Mouse (Mus musculus) heart, embryonic 12.5 days (tissue): ENCODE data around the gene Cyp4f13. TPM values are rescaled to one million over a fixed set of nuclear protein-coding genes. Genes with fewer than 3 reads are reported as not detected.

Experiments used
- ATAC-seq: fragments of 200-750 bp; cut with Nextera tagmentation; 2 replicates; pipeline ENCODE4 v1.8.0; 2017; ENCODE audit warnings: moderate TSS enrichment, moderate library complexity; ENCODE audit not compliant: insufficient number of reproducible peaks, low FRiP score
- H3K27ac ChIP-seq: fragments of 300-500 bp; sonication (generic); 2 replicates; pipeline ENCODE4 v1.5.1; 2016; ENCODE audit warnings: mild to moderate bottlenecking, moderate library complexity; ENCODE audit not compliant: poor library complexity, severe bottlenecking
- H3K27me3 ChIP-seq: fragments of 300-500 bp; sonication (generic); replicated peaks from 2 replicates; pipeline ENCODE4 v1.6.1; 2016; ENCODE audit warnings: mild to moderate bottlenecking, moderate library complexity
- H3K36me3 ChIP-seq: fragments of 300-500 bp; sonication (generic); 2 replicates; pipeline ENCODE4 v1.6.1; 2016; ENCODE audit warnings: mild to moderate bottlenecking, moderate library complexity
- H3K4me1 ChIP-seq: fragments of 300-500 bp; sonication (generic); replicated peaks from 2 replicates; pipeline ENCODE4 v1.6.1; 2016; ENCODE audit warnings: mild to moderate bottlenecking
- H3K4me2 ChIP-seq: fragments of 300-500 bp; sonication (generic); 2 replicates; pipeline ENCODE4 v1.6.1; 2016; ENCODE audit warnings: mild to moderate bottlenecking, moderate library complexity
- H3K4me3 ChIP-seq: fragments of 300-500 bp; sonication (generic); 2 replicates; pipeline ENCODE4 v1.5.1; 2016; ENCODE audit warnings: mild to moderate bottlenecking
- H3K9ac ChIP-seq: fragments of 300-500 bp; sonication (generic); 2 replicates; pipeline ENCODE4 v1.6.1; 2016; ENCODE audit warnings: mild to moderate bottlenecking, moderate library complexity
- H3K9me3 ChIP-seq: fragments of 300-500 bp; sonication (generic); replicated peaks from 2 replicates; pipeline ENCODE4 v1.6.1; 2016; ENCODE audit warnings: mild to moderate bottlenecking, moderate library complexity
- WGBS: fragments of 180-500 bp; shearing (Covaris S2); methylation state at CpG from one replicate; pipeline ENCODE4 v1.1.7; 2016; 5-methylcytosine and 5-hydroxymethylcytosine counted together
- polyA plus RNA-seq: library from polyadenylated mRNA; unstranded; fragments of >200 nt; fragmentation: Nextera tagmentation; extraction: Ambion mirVana; gene quantifications from 2 replicates; pipeline ENCODE4 v1.2.1, GENCODE M21; 2016

Gene Cyp4f13
- polyA plus RNA-seq, 1 experiment from 2014 or later, result 10.9 TPM

GRCm38 (mm10) chr17:32905239-32905638, 42.0 kb downstream of the Cyp4f13 start:
- ATAC-seq, result no peak
- Histone ChIP-seq H3K36me3 (no peaks in the 10 kb centered on the region), H3K4me1 (no peaks in the 10 kb centered on the region), H3K9me3 (no peaks in the 10 kb centered on the region), H3K4me3 (peak overlapping the region; percentile 5; the same call in 1 of the 2 replicates), H3K27me3 (peaks cover 24% of the 10 kb centered on the region; the same call in 1 of the 2 replicates), H3K4me2 (peak overlapping the region; percentile 44), H3K9ac (no peak overlapping the region), H3K27ac (no peak overlapping the region)
- 9% methylated on average over 19 of the region's 19 CpGs for WGBS

- 70% methylated on average over 2 of the region's 2 CpGs for WGBS
- Histone ChIP-seq H3K27ac (no peak overlapping the region), H3K4me2 (no peak overlapping the region), H3K9me3 (no peaks in the 10 kb centered on the region), H3K4me1 (no peaks in the 10 kb centered on the region), H3K36me3 (no peaks in the 10 kb centered on the region), H3K4me3 (no peak overlapping the region), H3K9ac (no peak overlapping the region), H3K27me3 (peaks cover 24% of the 10 kb centered on the region; the same call in 1 of the 2 replicates)
- no peak for ATAC-seq
Measured at GRCm38 (mm10) chr17:32904414-32904813, 42.8 kb downstream of the Cyp4f13 start.

DNA sequence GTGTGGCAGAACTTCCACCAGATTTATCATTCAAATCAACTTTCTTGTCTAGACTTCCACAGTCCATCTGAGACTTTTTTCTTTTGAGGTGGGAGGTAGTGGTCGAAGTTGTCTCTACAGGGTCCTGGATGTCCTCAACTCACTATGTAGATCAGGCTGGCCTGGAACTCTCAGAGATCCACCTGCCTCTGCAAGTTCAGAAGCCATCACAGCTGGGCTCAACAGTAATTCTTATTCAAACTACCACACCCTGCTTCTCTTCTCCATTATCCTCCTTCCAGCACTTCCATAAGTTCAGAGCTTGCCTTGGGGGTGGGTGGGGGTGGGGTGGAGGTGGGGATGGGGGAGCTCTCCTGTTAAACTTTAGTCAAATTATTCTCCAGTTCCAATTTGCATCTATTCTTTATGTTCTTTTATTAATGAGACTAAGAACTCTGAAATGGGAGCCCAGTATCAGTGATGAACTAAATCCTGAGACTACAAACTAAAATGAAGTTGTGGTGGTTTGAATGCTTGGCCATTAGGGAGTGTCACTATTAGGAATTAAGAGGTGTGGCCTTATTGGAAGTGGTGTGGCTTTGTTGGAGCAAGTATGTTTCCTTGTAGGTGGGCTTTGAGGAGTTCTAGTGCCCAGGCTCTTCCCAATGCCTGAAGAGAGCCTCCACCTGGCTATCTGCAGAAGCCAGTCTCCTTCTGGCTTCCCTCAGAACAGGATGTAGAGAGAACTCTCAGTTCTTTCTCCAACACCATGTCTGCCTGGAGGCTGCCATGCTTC, 45.3 kb downstream of the Cyp4f13 start:
- Histone ChIP-seq H3K27ac (no peak overlapping the region), H3K36me3 (no peaks in the 10 kb centered on the region), H3K4me1 (no peaks in the 10 kb centered on the region), H3K9me3 (no peaks in the 10 kb centered on the region), H3K4me2 (no peak overlapping the region), H3K27me3 (peaks cover 14% of the 10 kb centered on the region; the same call in 1 of the 2 replicates), H3K9ac (no peak overlapping the region), H3K4me3 (no peak overlapping the region)
- no peak for ATAC-seq
- 61% methylated on average over 1 of the region's 1 CpGs for WGBS

DNA sequence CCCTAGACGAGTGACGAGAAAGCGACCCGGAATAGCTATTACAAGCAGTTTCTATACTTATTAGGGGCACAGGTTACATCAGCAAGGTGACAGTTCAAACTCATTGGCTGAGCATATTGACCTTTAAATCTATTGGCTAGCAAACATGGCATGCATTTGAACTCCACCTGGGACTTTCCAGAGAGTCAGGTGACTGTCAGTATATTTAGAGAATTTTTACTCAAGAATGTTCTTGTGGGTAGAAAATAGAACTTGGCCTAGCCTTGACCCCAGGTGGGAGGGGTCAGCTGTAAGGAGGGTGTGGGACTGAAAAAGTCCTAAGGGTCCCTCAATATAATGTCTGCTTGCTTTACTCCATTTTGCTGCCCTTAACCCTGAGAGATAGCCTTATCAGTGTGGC, 51.8 kb downstream of the Cyp4f13 start:
- H3K36me3 ChIP-seq, result no peaks in the 10 kb centered on the region
- no peaks in the 10 kb centered on the region for H3K9me3 ChIP-seq
- 88% methylated on average over 4 of the region's 4 CpGs for WGBS

GRCm38 (mm10) chr17:32893901-32894300, 53.3 kb downstream of the Cyp4f13 start:
- H3K9ac ChIP-seq, result no peak overlapping the region
- no peak overlapping the region for H3K27ac ChIP-seq
- ATAC-seq, result no peak
- no peaks in the 10 kb centered on the region for H3K9me3 ChIP-seq
- H3K27me3 ChIP-seq, result no peaks in the 10 kb centered on the region
- H3K36me3 ChIP-seq, result no peaks in the 10 kb centered on the region
- H3K4me2 ChIP-seq, result no peak overlapping the region
- 69% methylated on average over 3 of the region's 3 CpGs for WGBS
- no peak overlapping the region for H3K4me3 ChIP-seq
- peaks cover 13% of the 10 kb centered on the region for H3K4me1 ChIP-seq

More for the DNA sequence above, 51.8 kb downstream of the Cyp4f13 start:
- peaks cover 4% of the 10 kb centered on the region for H3K4me1 ChIP-seq
- H3K27me3 ChIP-seq, result no peaks in the 10 kb centered on the region
- H3K4me2 ChIP-seq, result no peak overlapping the region
- no peak overlapping the region for H3K9ac ChIP-seq
- H3K27ac ChIP-seq, result no peak overlapping the region
- H3K4me3 ChIP-seq, result no peak overlapping the region
- no peak for ATAC-seq

- WGBS, result 13% methylated on average over 33 of the region's 33 CpGs
- Histone ChIP-seq H3K9me3 (no peaks in the 10 kb centered on the region), H3K4me1 (peaks cover 13% of the 10 kb centered on the region), H3K27ac (peak within 1 kb of the TSS; percentile 81), H3K36me3 (no peaks in the 10 kb centered on the region), H3K4me2 (peak within 1 kb of the TSS; percentile 88), H3K4me3 (peak within 1 kb of the TSS; percentile 80), H3K9ac (peak within 1 kb of the TSS; percentile 87), H3K27me3 (no peaks in the 10 kb centered on the region)
- peak; percentile 98 for ATAC-seq
Measured at GRCm38 (mm10) chr17:32891239-32892180, 55.7 kb downstream of the Cyp4f13 start, which contains the start of gene Zfp870. Gene Zfp870 (minus strand): TSS chr17:32891642.

DNA sequence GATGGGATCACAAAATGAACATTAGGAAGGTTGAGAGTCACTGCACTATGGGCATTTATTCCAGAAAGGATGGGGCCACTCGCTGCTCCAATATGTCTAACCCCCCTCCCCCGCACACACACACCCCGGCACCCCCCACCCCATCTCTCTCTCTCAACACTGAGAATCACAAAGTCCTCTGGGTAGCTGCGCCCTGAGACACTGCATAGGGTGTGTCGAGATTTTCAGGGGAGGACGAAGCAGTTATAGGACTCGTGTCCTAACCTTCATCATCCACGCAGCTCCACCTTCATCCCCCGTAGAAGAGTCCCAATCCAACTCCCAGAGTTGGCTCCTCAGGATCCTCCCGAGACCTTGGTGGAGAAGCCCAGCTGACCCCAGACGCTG, 56.4 kb downstream of the Cyp4f13 start:
- WGBS, result 4% methylated on average over 11 of the region's 11 CpGs
- H3K27me3 ChIP-seq, result no peaks in the 10 kb centered on the region
- H3K4me1 ChIP-seq, result peaks cover 13% of the 10 kb centered on the region
- 0 out of 2 replicates have a peak, but pooled peaks have one; percentile 30 for ATAC-seq
- peak overlapping the region; percentile 87 for H3K9ac ChIP-seq
- no peaks in the 10 kb centered on the region for H3K9me3 ChIP-seq
- peak overlapping the region; percentile 88 for H3K4me2 ChIP-seq
- H3K27ac ChIP-seq, result peak overlapping the region; percentile 81
- no peaks in the 10 kb centered on the region for H3K36me3 ChIP-seq
- H3K4me3 ChIP-seq, result peak overlapping the region; percentile 80

- 92% methylated on average over 6 of the region's 6 CpGs for WGBS
- Histone ChIP-seq H3K27me3 (no peaks in the 10 kb centered on the region), H3K36me3 (peaks cover 6% of the 10 kb centered on the region)
Measured at GRCm38 (mm10) chr17:32889611-32890010, 57.6 kb downstream of the Cyp4f13 start.

GRCm38 (mm10) chr17:32880320-32881218, 66.6 kb downstream of the Cyp4f13 start:
- no peak overlapping the region for H3K4me2 ChIP-seq
- H3K27me3 ChIP-seq, result peaks cover 14% of the 10 kb centered on the region
- no peak overlapping the region for H3K4me3 ChIP-seq
- H3K9ac ChIP-seq, result no peak overlapping the region
- 87% methylated on average over 14 of the region's 14 CpGs for WGBS
- H3K4me1 ChIP-seq, result peaks cover 8% of the 10 kb centered on the region; the same call in 1 of the 2 replicates
- ATAC-seq, result no peak
- no peak overlapping the region for H3K27ac ChIP-seq
- 0 out of 2 replicates have a peak, but pooled peaks cover 7% of the 10 kb centered on the region for H3K9me3 ChIP-seq
- H3K36me3 ChIP-seq, result peaks cover 57% of the 10 kb centered on the region

More at GRCm38 (mm10) chr17:32889611-32890010, 57.6 kb downstream of the Cyp4f13 start:
- Histone ChIP-seq H3K27ac (no peak overlapping the region), H3K4me1 (peaks cover 13% of the 10 kb centered on the region), H3K4me3 (no peak overlapping the region), H3K9ac (no peak overlapping the region), H3K4me2 (no peak overlapping the region), H3K9me3 (no peaks in the 10 kb centered on the region)
- no peak for ATAC-seq

GRCm38 (mm10) chr17:32878773-32879172, 68.4 kb downstream of the Cyp4f13 start:
- peaks cover 14% of the 10 kb centered on the region for H3K27me3 ChIP-seq
- peaks cover 8% of the 10 kb centered on the region; the same call in 1 of the 2 replicates for H3K4me1 ChIP-seq
- H3K9me3 ChIP-seq, result 0 out of 2 replicates have a peak, but pooled peaks cover 7% of the 10 kb centered on the region
- no peak overlapping the region for H3K9ac ChIP-seq
- H3K27ac ChIP-seq, result no peak overlapping the region
- no peak for ATAC-seq
- H3K4me2 ChIP-seq, result no peak overlapping the region
- WGBS, result 89% methylated on average over 11 of the region's 11 CpGs
- H3K36me3 ChIP-seq, result peaks cover 43% of the 10 kb centered on the region
- H3K4me3 ChIP-seq, result no peak overlapping the region
